Mouse (Mus musculus) CH12.LX (cell line): Measurements from ENCODE around the gene Myo16. TPM values are rescaled to one million over a fixed set of nuclear protein-coding genes. Genes with fewer than 3 reads are reported as not detected.

ENCODE experiments used
- DNase-seq: peaks from one replicate; pipeline ENCODE4 v3.0.0-alpha.2; 2013; ENCODE audit errors: extremely low read depth
- H3K27ac ChIP-seq: 2 replicates; pipeline ENCODE4 v1.5.1; 2012; ENCODE audit warnings: low read depth, mild to moderate bottlenecking, control low read depth, moderate library complexity; ENCODE audit not compliant: insufficient read depth
- H3K27me3 ChIP-seq: replicated peaks from 2 replicates; pipeline ENCODE3; 2012; ENCODE audit warnings: inconsistent platforms
- H3K36me3 ChIP-seq, 2 experiments: replicated peaks in 1 of 2; 2 replicates each; pipeline versions ENCODE3 to v1.6.1; 2012; ENCODE audit warnings: inconsistent platforms in 1 of 2, low read length in 1 of 2, mild to moderate bottlenecking in 1 of 2, mixed read lengths in 1 of 2, moderate library complexity in 1 of 2; ENCODE audit not compliant: control insufficient read depth in 1 of 2, insufficient read depth in 1 of 2
- H3K4me1 ChIP-seq, 2 experiments: 2 replicates each; pipeline ENCODE4 v1.6.1; 2012; ENCODE audit warnings: inconsistent platforms in 1 of 2, moderate library complexity in 1 of 2; ENCODE audit not compliant: insufficient read depth in 2 of 2, control insufficient read depth in 1 of 2
- H3K4me2 ChIP-seq: 2 replicates; pipeline ENCODE4 v1.6.1; 2012; ENCODE audit warnings: low read depth, mild to moderate bottlenecking, control low read depth; ENCODE audit not compliant: poor library complexity, insufficient read depth, severe bottlenecking
- H3K4me3 ChIP-seq, 3 experiments: fragments of 150-350 bp in 1 of 3; sonication (generic) in 1 of 3; replicated peaks in 1 of 3; 2 replicates each; pipeline versions ENCODE3 to v1.5.1; 2011 to 2012; ENCODE audit warnings: low read depth in 2 of 3, low read length in 2 of 3, mild to moderate bottlenecking in 2 of 3, moderate library complexity in 2 of 3, control low read depth in 1 of 3, improper control_type of control experiment in 1 of 3, inconsistent platforms in 1 of 3, mixed read lengths in 1 of 3; ENCODE audit not compliant: poor library complexity in 1 of 3
- H3K79me2 ChIP-seq: replicated peaks from 2 replicates; pipeline ENCODE4 v1.6.1; 2012; ENCODE audit warnings: mild to moderate bottlenecking, moderate library complexity; ENCODE audit not compliant: control insufficient read depth, poor library complexity, insufficient read depth, severe bottlenecking; ENCODE audit errors: extremely low read depth
- H3K9ac ChIP-seq: 2 replicates; pipeline ENCODE4 v1.6.1; 2012; ENCODE audit warnings: low read depth, mild to moderate bottlenecking, control low read depth, moderate library complexity; ENCODE audit not compliant: insufficient read depth
- H3K9me3 ChIP-seq: replicated peaks from 2 replicates; pipeline ENCODE3; 2012; ENCODE audit warnings: low read length, inconsistent platforms, mixed read lengths
- BHLHE40 ChIP-seq: IDR thresholded peaks from 2 replicates; pipeline ENCODE4 v1.6.1; 2011; ENCODE audit warnings: mild to moderate bottlenecking, low read depth, low read length, improper control_type of control experiment
- CHD1 ChIP-seq: IDR thresholded peaks from 2 replicates; pipeline ENCODE4 v1.6.1; 2012; ENCODE audit warnings: low read depth, low read length, improper control_type of control experiment, inconsistent platforms
- CHD2 ChIP-seq: IDR thresholded peaks from 2 replicates; pipeline ENCODE4 v1.6.1; 2011; ENCODE audit warnings: low read length, improper control_type of control experiment
- CTCF ChIP-seq, 2 experiments: IDR thresholded peaks in 1 of 2; conservative IDR thresholded peaks in 1 of 2; 2 replicates each; pipeline ENCODE4 v1.5.1; 2011 to 2012; ENCODE audit warnings: low read depth in 2 of 2, low read length in 2 of 2, improper control_type of control experiment in 1 of 2, inconsistent platforms in 1 of 2, mild to moderate bottlenecking in 1 of 2, moderate library complexity in 1 of 2
- E2F4 ChIP-seq: IDR thresholded peaks from 2 replicates; pipeline ENCODE4 v1.6.1; 2011; ENCODE audit warnings: low read depth, low read length, improper control_type of control experiment; ENCODE audit not compliant: insufficient replicate concordance
- GABPA ChIP-seq: IDR thresholded peaks from 2 replicates; pipeline ENCODE4 v1.6.1; 2012; ENCODE audit warnings: low read depth, low read length, improper control_type of control experiment, inconsistent platforms; ENCODE audit not compliant: insufficient replicate concordance
- JUND ChIP-seq: conservative IDR thresholded peaks from 2 replicates; pipeline ENCODE4 v1.6.1; 2011; ENCODE audit warnings: low read depth, low read length, improper control_type of control experiment
- MAFK ChIP-seq: IDR thresholded peaks from 2 replicates; pipeline ENCODE4 v1.6.1; 2011; ENCODE audit warnings: low read length, improper control_type of control experiment; ENCODE audit not compliant: insufficient replicate concordance
- MEF2A ChIP-seq: IDR thresholded peaks from 2 replicates; pipeline ENCODE4 v1.6.1; 2014; ENCODE audit warnings: low read depth, mild to moderate bottlenecking, inconsistent platforms, low read length, improper control_type of control experiment, borderline replicate concordance
- MXI1 ChIP-seq: IDR thresholded peaks from 2 replicates; pipeline ENCODE4 v1.6.1; 2011; ENCODE audit warnings: mild to moderate bottlenecking, low read depth, low read length, improper control_type of control experiment
- NELFE ChIP-seq: IDR thresholded peaks from 2 replicates; pipeline ENCODE4 v1.6.1; 2011; ENCODE audit warnings: low read depth, low read length, improper control_type of control experiment
- NRF1 ChIP-seq: IDR thresholded peaks from 2 replicates; pipeline ENCODE4 v1.6.1; 2014; ENCODE audit warnings: low read depth, mild to moderate bottlenecking, inconsistent platforms, low read length, improper control_type of control experiment, moderate library complexity
- PAX5 ChIP-seq: IDR thresholded peaks from 2 replicates; pipeline ENCODE4 v1.6.1; 2012; ENCODE audit warnings: low read length, inconsistent platforms, mixed read lengths
- POLR2A ChIP-seq: IDR thresholded peaks from 2 replicates; pipeline ENCODE4 v1.6.1; 2011; ENCODE audit warnings: low read depth, mild to moderate bottlenecking, improper control_type of control experiment, low read length
- RAD21 ChIP-seq: IDR thresholded peaks from 2 replicates; pipeline ENCODE4 v1.6.1; 2011; ENCODE audit warnings: low read depth, mild to moderate bottlenecking, low read length, improper control_type of control experiment, moderate library complexity
- RCOR1 ChIP-seq: conservative IDR thresholded peaks from 2 replicates; pipeline ENCODE4 v1.6.1; 2012; ENCODE audit warnings: low read depth, mild to moderate bottlenecking, inconsistent platforms, low read length, improper control_type of control experiment
- TBP ChIP-seq: conservative IDR thresholded peaks from 2 replicates; pipeline ENCODE4 v1.6.1; 2011; ENCODE audit warnings: low read depth, low read length, improper control_type of control experiment
- TCF12 ChIP-seq: IDR thresholded peaks from 2 replicates; pipeline ENCODE4 v1.6.1; 2014; ENCODE audit warnings: low read depth, mild to moderate bottlenecking, inconsistent platforms, low read length, improper control_type of control experiment
- ZKSCAN1 ChIP-seq: IDR thresholded peaks from 2 replicates; pipeline ENCODE4 v1.6.1; 2012; ENCODE audit warnings: low read depth, inconsistent platforms, low read length, improper control_type of control experiment, borderline replicate concordance
- ZNF384 ChIP-seq: IDR thresholded peaks from 2 replicates; pipeline ENCODE4 v1.6.1; 2012; ENCODE audit warnings: low read depth, low read length, improper control_type of control experiment, inconsistent platforms
- dilution Hi-C: fragments of 300-500 bp; cut with MboI; formaldehyde crosslinking; loops from 2 replicates; pipeline ENCODE4 v1.14.3; 2020; ENCODE audit warnings: low sequenced_read_pairs; ENCODE audit not compliant: extremely low pct_unique_long_range_greater_than_20kb, extremely low pct_ligation_motif_present
- in situ Hi-C: fragments of 300-500 bp; cut with MboI; formaldehyde crosslinking; loops from 3 replicates; pipeline ENCODE4 v1.14.3; 2019; ENCODE audit warnings: low sequenced_read_pairs, low pct_ligation_motif_present, low pct_unique_long_range_greater_than_20kb, mixed read lengths
- polyA plus RNA-seq: library from polyadenylated mRNA; unstranded; fragments of >175 nt; gene quantifications from 2 replicates; pipeline ENCODE4 v1.2.1, GENCODE M21; 2012; ENCODE audit warnings: low read depth; ENCODE audit not compliant: insufficient read length
- total RNA-seq, 2 experiments: library from RNA; depleted of rRNA; stranded (reverse); fragments of 300-350 nt in 1 of 2; fragments of >200 nt in 1 of 2; gene quantifications; 2 replicates each; pipeline ENCODE4 v1.2.3; 2012 to 2014

Gene Myo16
- total and polyA plus RNA-seq, 3 experiments: not detected

DNA sequence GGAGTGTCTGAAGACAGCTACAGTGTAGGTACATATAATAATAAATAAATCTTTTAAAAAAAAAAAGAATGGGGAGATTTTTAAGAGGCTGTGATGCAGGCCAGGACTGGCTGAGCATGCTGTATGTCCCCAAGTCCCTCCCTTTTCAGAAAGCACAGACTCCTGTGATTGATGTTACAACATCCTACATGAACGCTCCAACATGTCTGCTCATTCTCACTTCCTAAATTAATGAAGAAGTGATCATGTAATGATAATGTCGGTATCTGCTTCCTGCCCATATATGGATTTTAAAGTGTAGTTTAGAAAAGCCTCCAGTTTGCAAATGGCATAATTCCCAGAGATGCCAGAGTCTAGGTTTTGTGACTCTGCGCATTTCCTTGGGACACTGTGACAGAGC, 18.6 kb downstream of the Myo16 start:
- H3K9ac ChIP-seq: no peak overlapping the region
- H3K79me2 ChIP-seq: no peaks in the 10 kb centered on the region
- no peak overlapping the region for H3K4me3 ChIP-seq
- dilution Hi-C loops (no loop called here), in situ Hi-C loops (no loop called here)
- H3K27me3 ChIP-seq: no peaks in the 10 kb centered on the region
- H3K4me2 ChIP-seq: no peak overlapping the region
- DNase-seq: no peak
- H3K27ac ChIP-seq: no peak overlapping the region
- H3K36me3 ChIP-seq: no peaks in the 10 kb centered on the region
- peaks cover 0 to 10% of the 10 kb centered on the region in 2 experiments; a peak in 1 of 4 replicates for H3K4me1 ChIP-seq
- no peaks in the 10 kb centered on the region for H3K9me3 ChIP-seq
- TF ChIP-seq RCOR1: no peak
- no peak for TF ChIP-seq MXI1
- no peak for TF ChIP-seq PAX5
- no peak for TF ChIP-seq ZNF384
- TF ChIP-seq TCF12: no peak
- TF ChIP-seq BHLHE40: no peak
- no peak for TF ChIP-seq NRF1
- no peak for TF ChIP-seq MAFK
- TF ChIP-seq, all 38 proteins: peak for 0

DNA sequence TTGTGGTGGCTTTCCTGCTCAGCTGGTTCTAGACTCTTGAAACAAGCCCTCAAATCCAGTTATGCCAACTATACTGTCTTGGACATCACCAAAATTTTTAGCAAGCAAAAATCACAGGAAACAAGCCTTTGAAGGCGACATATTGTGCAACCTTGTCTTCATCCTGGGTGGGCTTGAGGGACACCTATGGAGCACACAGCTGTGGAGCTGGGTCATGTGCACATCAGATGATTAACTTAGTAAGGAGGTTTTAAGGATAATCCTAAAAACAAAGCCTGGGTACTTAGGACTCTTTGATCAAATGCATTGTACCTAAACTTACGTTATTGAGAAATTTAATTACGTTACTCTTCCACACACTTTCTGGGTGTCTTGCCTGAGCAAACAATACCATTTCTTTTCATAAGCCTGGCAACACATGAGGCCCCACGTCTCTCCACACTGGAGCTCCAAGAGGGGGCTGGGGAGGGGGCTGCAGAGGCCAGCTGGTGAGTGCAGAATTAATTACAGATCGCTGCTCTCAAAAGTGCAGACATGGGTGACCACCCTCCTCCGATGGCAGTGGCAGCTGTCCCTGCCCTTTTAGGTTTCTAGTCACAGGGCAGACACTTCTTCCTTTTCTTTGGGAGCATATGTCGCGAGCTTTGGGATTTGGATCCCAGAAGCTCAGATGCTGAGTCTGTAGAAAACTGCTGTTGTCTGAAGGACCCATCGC, 19.5 kb downstream of the Myo16 start:
- in situ Hi-C loops: no loop called here
- no peaks in the 10 kb centered on the region for H3K9me3 ChIP-seq
- H3K36me3 ChIP-seq: no peaks in the 10 kb centered on the region
- no peak overlapping the region for H3K9ac ChIP-seq
- H3K4me2 ChIP-seq: no peak overlapping the region
- H3K27ac ChIP-seq: no peak overlapping the region
- H3K4me3 ChIP-seq: no peak overlapping the region
- no peaks in the 10 kb centered on the region for H3K27me3 ChIP-seq
- dilution Hi-C loops: no loop called here
- TF ChIP-seq PAX5: no peak
- no peak for TF ChIP-seq ZNF384
- TF ChIP-seq E2F4: no peak
- TF ChIP-seq MEF2A: no peak
- TF ChIP-seq GABPA: no peak
- TF ChIP-seq MAFK: no peak
- no peak for TF ChIP-seq RAD21
- TF ChIP-seq NELFE: no peak
- TF ChIP-seq MXI1: no peak
- TF ChIP-seq RCOR1: no peak
- no peak for TF ChIP-seq POLR2A
- no peak for TF ChIP-seq CTCF (conservative IDR thresholded peaks at IDR 0.05 in 1 of 2, IDR thresholded peaks at IDR 0.05 in 1 of 2; ENCODE audit: low read depth in 2 of 2, low read length in 2 of 2)
- TF ChIP-seq ZKSCAN1: no peak
- no peak for TF ChIP-seq JUND
- no peak for TF ChIP-seq TBP
- TF ChIP-seq CHD2: no peak
- TF ChIP-seq CHD1: no peak
- TF ChIP-seq, all 38 proteins: peak for 0
- H3K4me1 ChIP-seq: peaks cover 0 to 10% of the 10 kb centered on the region in 2 experiments; a peak in 1 of 4 replicates
- no peaks in the 10 kb centered on the region for H3K79me2 ChIP-seq
- no peak for DNase-seq
